Mouse (Mus musculus): Measurements from ENCODE around the gene Ywhae.
A peak's percentile ranks its signal among the peaks of the same experiment; 100 is the strongest.

DNA sequence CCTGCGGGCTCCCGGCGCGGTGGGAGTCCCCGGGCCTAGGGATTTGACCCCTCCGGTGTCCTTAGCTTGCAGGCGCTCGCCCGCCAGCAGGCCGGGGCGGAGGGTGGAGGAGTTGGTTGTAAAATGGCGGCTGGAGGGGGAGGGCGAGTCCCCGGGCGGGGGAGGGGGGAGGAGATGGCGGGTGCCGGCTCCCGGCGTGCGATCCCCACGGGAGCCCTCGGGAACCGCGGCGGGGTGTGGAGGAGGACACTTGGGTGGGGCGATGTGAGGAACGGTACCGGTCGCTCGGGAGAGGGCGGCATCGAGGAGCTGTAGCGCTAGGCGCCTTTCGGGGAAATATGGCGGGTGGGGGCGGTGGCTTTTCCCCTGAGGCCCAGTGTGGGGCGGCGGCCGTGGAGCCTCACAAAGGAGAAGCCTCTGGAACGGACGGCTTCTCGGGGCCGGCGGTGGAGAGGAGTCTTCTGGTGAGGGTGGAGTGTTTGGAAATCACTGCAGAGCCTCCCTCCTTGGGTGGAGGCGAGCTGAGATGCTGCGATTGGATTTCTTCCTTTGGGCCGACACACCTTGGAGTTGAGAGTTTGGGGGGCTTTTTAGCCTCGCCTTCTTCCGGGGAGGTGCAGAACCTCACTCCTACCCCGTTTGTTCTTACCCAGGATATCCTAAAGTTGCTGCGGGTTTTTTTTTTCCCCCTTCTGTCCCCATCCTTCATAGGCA is 715 bp downstream of the Ywhae start:
- TF ChIP-seq CTCF (IDR thresholded peaks at IDR 0.05; ENCODE audit: extremely low read depth, insufficient read length, insufficient replicate concordance, low read depth, low read length) (no peak), POLR2A (IDR thresholded peaks at IDR 0.05; ENCODE audit: low read depth, low read length) (0 out of 2 replicates have a peak, but pooled peaks have one; percentile 31)

Data from small intestine, adult 2 months (tissue).